Mouse (Mus musculus) intestine, embryonic 14.5 days (tissue): ENCODE data around the gene Zbtb48. TPM values are rescaled to one million over a fixed set of nuclear protein-coding genes. Genes with fewer than 3 reads are reported as not detected.

Source experiments
- ATAC-seq: fragments of 200-750 bp; cut with Nextera tagmentation; replicated peaks from 2 replicates; pipeline ENCODE4 v1.8.0; 2017; ENCODE audit warnings: low read depth, moderate number of reproducible peaks, moderate TSS enrichment, moderate library complexity; ENCODE audit not compliant: low FRiP score, low TSS enrichment
- DNase-seq: peaks from one replicate; pipeline ENCODE4 v3.0.0-alpha.2; 2018; ENCODE audit warnings: low spot score
- H3K27ac ChIP-seq: fragments of 300-500 bp; sonication (generic); 2 replicates; pipeline ENCODE4 v1.5.1; 2014; ENCODE audit warnings: low read depth, mild to moderate bottlenecking, control low read depth
- H3K27me3 ChIP-seq: fragments of 300-500 bp; sonication (generic); replicated peaks from 2 replicates; pipeline ENCODE4 v1.6.1; 2014; ENCODE audit warnings: low read length, control low read depth; ENCODE audit not compliant: control insufficient read depth, insufficient read depth
- H3K36me3 ChIP-seq: fragments of 300-500 bp; sonication (generic); 2 replicates; pipeline ENCODE4 v1.6.1; 2014; ENCODE audit warnings: low read length, control low read depth; ENCODE audit not compliant: control insufficient read depth, insufficient read depth
- H3K4me1 ChIP-seq: fragments of 300-500 bp; sonication (generic); replicated peaks from 2 replicates; pipeline ENCODE4 v1.6.1; 2014; ENCODE audit warnings: low read length, control low read depth, mixed read lengths; ENCODE audit not compliant: control insufficient read depth, insufficient read depth
- H3K4me2 ChIP-seq: fragments of 300-500 bp; sonication (generic); 2 replicates; pipeline ENCODE4 v1.6.1; 2014; ENCODE audit warnings: low read length
- H3K4me3 ChIP-seq: fragments of 300-500 bp; sonication (generic); 2 replicates; pipeline ENCODE4 v1.5.1; 2014; ENCODE audit warnings: low read depth, low read length, control low read depth, mixed read lengths
- H3K9ac ChIP-seq: fragments of 300-500 bp; sonication (generic); 2 replicates; pipeline ENCODE4 v1.6.1; 2014; ENCODE audit warnings: mild to moderate bottlenecking, low read length
- H3K9me3 ChIP-seq: fragments of 300-500 bp; sonication (generic); 2 replicates; pipeline ENCODE4 v1.6.1; 2016; ENCODE audit warnings: low read length, control low read depth; ENCODE audit not compliant: control insufficient read depth
- WGBS: fragments of 180-500 bp; shearing (Covaris S2); extraction: QIAGEN DNeasy Blood & Tissue Kit; methylation state at CpG from one replicate; pipeline ENCODE4 v1.1.7; 2014; 5-methylcytosine and 5-hydroxymethylcytosine counted together
- polyA plus RNA-seq: library from polyadenylated mRNA; unstranded; fragments of >200 nt; fragmentation: Nextera tagmentation; extraction: Ambion mirVana; gene quantifications from 2 replicates; pipeline ENCODE4 v1.2.1, GENCODE M21; 2014

Zbtb48 gene
- polyA plus RNA-seq, 1 experiment from 2014 or later, result 16.3 TPM

GRCm38 (mm10) chr4:152001335-152001734 lies 26.1 kb downstream of the Zbtb48 start:
- H3K4me1 ChIP-seq, result peaks cover 7% of the 10 kb centered on the region; the same call in 1 of the 2 replicates
- DNase-seq, result no peak

DNA sequence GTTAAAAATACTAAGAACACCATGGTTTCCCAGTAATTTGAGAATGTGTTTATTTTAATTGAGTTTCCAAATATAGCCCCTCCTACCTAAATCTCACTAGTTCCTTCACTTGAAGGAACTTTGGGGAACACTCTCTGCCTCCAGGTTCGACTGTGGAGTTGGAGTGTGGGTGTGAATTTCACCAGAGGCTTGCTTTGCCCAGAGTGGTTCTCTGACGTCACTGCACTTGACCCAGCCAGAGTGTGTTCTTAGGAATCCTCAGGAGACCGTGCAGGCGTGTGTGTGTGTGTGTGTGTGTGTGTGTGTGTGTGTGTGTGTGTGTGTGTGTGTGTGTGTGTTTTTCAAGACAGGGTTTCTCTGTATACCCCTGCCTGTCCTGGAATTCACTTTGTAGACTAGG lies 26.6 kb downstream of the Zbtb48 start:
- Histone ChIP-seq H3K9me3 (no peaks in the 10 kb centered on the region), H3K27me3 (no peaks in the 10 kb centered on the region), H3K36me3 (no peaks in the 10 kb centered on the region), H3K27ac (no peak overlapping the region), H3K4me2 (no peak overlapping the region), H3K9ac (no peak overlapping the region), H3K4me3 (no peak overlapping the region), H3K4me1 (peaks cover 7% of the 10 kb centered on the region; the same call in 1 of the 2 replicates)
- 28% methylated on average over 4 of the region's 4 CpGs for WGBS
- ATAC-seq (no peak), DNase-seq (no peak)

More at GRCm38 (mm10) chr4:152001335-152001734, 26.1 kb downstream of the Zbtb48 start:
- Histone ChIP-seq H3K36me3 (no peaks in the 10 kb centered on the region), H3K9ac (no peak overlapping the region), H3K27me3 (no peaks in the 10 kb centered on the region), H3K27ac (no peak overlapping the region), H3K4me2 (no peak overlapping the region), H3K4me3 (no peak overlapping the region), H3K9me3 (no peaks in the 10 kb centered on the region)
- no peak for ATAC-seq
- 70% methylated on average over 4 of the region's 4 CpGs for WGBS

DNA sequence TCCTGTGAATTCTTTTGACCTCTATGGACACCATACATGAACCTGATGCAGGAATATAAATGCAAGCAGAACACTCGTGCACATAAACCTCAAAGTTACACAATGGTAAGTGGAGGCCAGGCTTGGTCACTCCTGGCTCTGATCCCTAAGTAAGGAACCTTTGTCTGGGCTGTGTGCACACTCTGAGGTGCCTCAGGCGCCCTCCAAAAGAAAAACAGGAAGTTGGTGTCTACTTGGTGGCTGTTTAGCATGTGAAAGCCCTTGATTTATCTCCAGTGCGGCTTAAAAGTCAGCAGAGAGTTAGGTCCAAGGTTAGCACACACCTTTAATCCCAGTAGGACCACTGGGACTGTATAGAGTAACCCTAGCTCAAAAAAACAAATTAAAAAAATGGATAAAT lies 28.0 kb downstream of the Zbtb48 start:
- no peak for ATAC-seq
- Histone ChIP-seq H3K27me3 (no peaks in the 10 kb centered on the region), H3K9ac (no peak overlapping the region), H3K4me3 (no peak overlapping the region), H3K36me3 (no peaks in the 10 kb centered on the region), H3K9me3 (no peaks in the 10 kb centered on the region), H3K27ac (no peak overlapping the region), H3K4me1 (peaks cover 7% of the 10 kb centered on the region; the same call in 1 of the 2 replicates), H3K4me2 (no peak overlapping the region)
- DNase-seq, result no peak
- 56% methylated on average over 3 of the region's 3 CpGs for WGBS

- H3K4me3 ChIP-seq, result peak overlapping the region; percentile 92; the same call in 1 of the 2 replicates
- DNase-seq (no peak), ATAC-seq (no peak)
- no peaks in the 10 kb centered on the region for H3K27me3 ChIP-seq
- WGBS, result 70% methylated on average over 3 of the region's 3 CpGs
- H3K9ac ChIP-seq, result peak overlapping the region; percentile 75; the same call in 1 of the 2 replicates
- H3K4me2 ChIP-seq, result peak overlapping the region; percentile 69
- peaks cover under 1% of the 10 kb centered on the region; the same call in 1 of the 2 replicates for H3K36me3 ChIP-seq
- H3K27ac ChIP-seq, result no peak overlapping the region
- peaks cover 9% of the 10 kb centered on the region; the same call in 1 of the 2 replicates for H3K4me1 ChIP-seq
- no peaks in the 10 kb centered on the region for H3K9me3 ChIP-seq
Observed at GRCm38 (mm10) chr4:151997701-151998100, 29.8 kb downstream of the Zbtb48 start.

- WGBS, result 4% methylated on average over 13 of the region's 13 CpGs
- Histone ChIP-seq H3K27ac (peak overlapping the region; percentile 82), H3K9me3 (no peaks in the 10 kb centered on the region), H3K9ac (peak overlapping the region; percentile 75), H3K4me1 (peaks cover 9% of the 10 kb centered on the region; the same call in 1 of the 2 replicates), H3K4me3 (peak overlapping the region; percentile 92), H3K27me3 (no peaks in the 10 kb centered on the region), H3K36me3 (peaks cover 8% of the 10 kb centered on the region), H3K4me2 (peak overlapping the region; percentile 69)
- DNase-seq (no peak), ATAC-seq (no peak)
Observed at GRCm38 (mm10) chr4:151996951-151997222, 30.6 kb downstream of the Zbtb48 start.

DNA sequence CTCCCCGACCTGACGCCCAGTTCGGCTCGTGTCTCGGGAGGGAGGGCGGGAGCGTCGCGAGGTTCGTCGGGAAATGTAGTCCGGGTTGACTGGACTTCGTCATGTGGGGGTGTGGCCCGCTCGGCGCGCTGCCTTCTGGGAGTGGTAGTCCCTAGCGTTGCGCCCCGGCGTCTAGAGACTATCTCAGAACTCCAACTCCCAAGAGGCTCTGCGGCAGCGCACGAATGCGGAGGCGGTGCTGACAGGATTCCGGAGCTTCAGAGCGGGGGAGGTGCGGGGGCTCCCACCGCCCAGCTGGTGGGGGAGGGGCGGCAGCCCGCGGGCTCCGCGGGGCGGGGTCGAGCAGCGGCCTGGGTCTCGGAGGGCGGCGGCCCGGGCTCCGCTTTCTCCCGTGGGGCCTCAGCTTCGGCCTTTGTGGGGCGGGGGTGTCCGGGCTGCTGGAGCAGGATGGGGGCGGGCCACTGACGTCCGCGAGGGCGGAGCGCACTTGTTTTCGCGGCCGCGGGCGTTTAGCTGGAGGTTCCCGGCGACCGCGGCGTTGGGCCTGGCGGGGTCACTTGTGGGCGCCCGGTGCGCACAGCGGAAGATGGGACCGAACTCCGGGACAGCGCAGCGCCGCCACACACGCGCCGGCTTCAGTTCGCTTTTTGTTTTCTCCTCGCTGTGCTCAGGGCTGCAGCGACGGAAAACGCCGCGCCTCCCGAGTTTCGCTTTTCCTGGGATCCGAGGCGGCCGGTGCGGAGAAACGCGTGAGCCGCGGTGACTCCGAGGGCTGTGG lies 31.1 kb downstream of the Zbtb48 start, which contains the start of gene Phf13:
TSS of gene Phf13 (minus strand) at position 86 of the 778 bp plus-strand sequence.
- under 1% methylated on average over 83 of the region's 94 CpGs for WGBS
- peaks cover 14% of the 10 kb centered on the region for H3K36me3 ChIP-seq

GRCm38 (mm10) chr4:151995371-151996172 lies 31.9 kb downstream of the Zbtb48 start:
- Histone ChIP-seq H3K9ac (peak overlapping the region; percentile 87), H3K9me3 (no peaks in the 10 kb centered on the region), H3K4me3 (peak overlapping the region; percentile 92), H3K4me1 (peaks cover 9% of the 10 kb centered on the region; the same call in 1 of the 2 replicates), H3K4me2 (peak overlapping the region; percentile 70), H3K27me3 (no peaks in the 10 kb centered on the region), H3K36me3 (peaks cover 22% of the 10 kb centered on the region), H3K27ac (peak overlapping the region; percentile 79)
- WGBS, result 1% methylated on average over 64 of the region's 111 CpGs
- peak; percentile 58 for ATAC-seq
- DNase-seq, result peak; percentile 71

More for the DNA sequence above, 31.1 kb downstream of the Zbtb48 start, which contains the start of gene Phf13:
- Histone ChIP-seq H3K27me3 (no peaks in the 10 kb centered on the region), H3K4me2 (peak within 1 kb of the TSS; percentile 70), H3K27ac (peak within 1 kb of the TSS; percentile 82), H3K4me3 (peak within 1 kb of the TSS; percentile 92), H3K4me1 (peaks cover 9% of the 10 kb centered on the region; the same call in 1 of the 2 replicates), H3K9ac (peak within 1 kb of the TSS; percentile 87), H3K9me3 (no peaks in the 10 kb centered on the region)
- DNase-seq (peak; percentile 98), ATAC-seq (peak; percentile 96)
